Mouse (Mus musculus) retina, postnatal 7 days (tissue): ENCODE data around the gene Chchd4.

Experiments
- DNase-seq: peaks from one replicate; pipeline ENCODE4 v3.0.0-alpha.2; 2012; ENCODE audit warnings: low read depth, low spot score

Gene Chchd4

GRCm38 (mm10) chr6:91472868-91473804, at the start of gene Chchd4, which contains the start of gene Tmem43:
TSS of gene Chchd4 (minus strand) at chr6:91473546.
TSS of gene Tmem43 (plus strand) at chr6:91473703.
- DNase-seq = peak; percentile 99

GRCm38 (mm10) chr6:91522816-91523215, 49.5 kb upstream of the Chchd4 start:
- DNase-seq = no peak

- DNase-seq = no peak
These were observed 45.2 kb upstream of the Chchd4 start for GRCm38 (mm10) chr6:91518454-91519020.

GRCm38 (mm10) chr6:91515545-91516449, 42.5 kb upstream of the Chchd4 start, which contains the start of the genes Xpc and Lsm3:
TSS of gene Xpc (minus strand) at chr6:91515888.
TSS of gene Lsm3 (plus strand) at chr6:91515928.
- peak; percentile 97 for DNase-seq

- no peak for DNase-seq
These were observed 41.5 kb upstream of the Chchd4 start for GRCm38 (mm10) chr6:91514737-91515362.

- no peak for DNase-seq
These were observed 40.8 kb upstream of the Chchd4 start for GRCm38 (mm10) chr6:91514135-91514534.

- no peak for DNase-seq
These were observed 36.9 kb upstream of the Chchd4 start for GRCm38 (mm10) chr6:91510211-91510610.

GRCm38 (mm10) chr6:91509326-91509725, 36.0 kb upstream of the Chchd4 start:
- peak; percentile 25 for DNase-seq

- no peak for DNase-seq
These were observed 34.7 kb upstream of the Chchd4 start for GRCm38 (mm10) chr6:91508041-91508440.

GRCm38 (mm10) chr6:91506036-91506435, 32.7 kb upstream of the Chchd4 start:
- DNase-seq = no peak

- no peak for DNase-seq
These were observed 30.0 kb upstream of the Chchd4 start for GRCm38 (mm10) chr6:91503302-91503701.

GRCm38 (mm10) chr6:91494526-91494925, 21.2 kb upstream of the Chchd4 start:
- DNase-seq = no peak

GRCm38 (mm10) chr6:91493053-91493452, 19.7 kb upstream of the Chchd4 start:
- DNase-seq = no peak

GRCm38 (mm10) chr6:91491004-91491403, 17.7 kb upstream of the Chchd4 start:
- no peak for DNase-seq

- DNase-seq = no peak
These were observed 16.5 kb upstream of the Chchd4 start for GRCm38 (mm10) chr6:91489872-91490271.

GRCm38 (mm10) chr6:91488496-91489212, 15.3 kb upstream of the Chchd4 start:
- no peak for DNase-seq

- DNase-seq = no peak
These were observed 13.5 kb upstream of the Chchd4 start for GRCm38 (mm10) chr6:91486736-91487453.

- no peak for DNase-seq
These were observed 10.0 kb upstream of the Chchd4 start for GRCm38 (mm10) chr6:91483371-91483770.

- DNase-seq = no peak
These were observed 3.2 kb upstream of the Chchd4 start for GRCm38 (mm10) chr6:91476541-91476940.
